Mouse (Mus musculus) liver, adult 2 months (tissue): Measurements from ENCODE around the gene Cox20. TPM values are rescaled to one million over a fixed set of nuclear protein-coding genes. Genes with fewer than 3 reads are reported as not detected.

Experiments
- DNase-seq: peaks from one replicate; pipeline ENCODE4 v3.0.0-alpha.2; 2011; ENCODE audit warnings: low read depth, low spot score; ENCODE audit errors: extremely low read depth
- H3K27ac ChIP-seq: fragments of 200-500 bp; replicated peaks from 2 replicates; pipeline ENCODE4 v1.5.1; 2012; ENCODE audit warnings: low read depth, mild to moderate bottlenecking, control low read depth, inconsistent platforms, low read length; ENCODE audit not compliant: insufficient read depth
- H3K27me3 ChIP-seq: fragments of 200-500 bp; 2 replicates; pipeline ENCODE4 v1.6.1; 2012; ENCODE audit warnings: mild to moderate bottlenecking, moderate library complexity, low read length, inconsistent platforms; ENCODE audit not compliant: control insufficient read depth, insufficient read depth
- H3K36me3 ChIP-seq: fragments of 200-500 bp; 2 replicates; pipeline ENCODE4 v1.6.1; 2012; ENCODE audit warnings: low read length, inconsistent platforms; ENCODE audit not compliant: control insufficient read depth, insufficient read depth
- H3K4me1 ChIP-seq: fragments of 200-500 bp; 2 replicates; pipeline ENCODE4 v1.6.1; 2011; ENCODE audit warnings: low read length; ENCODE audit not compliant: control insufficient read depth, insufficient read depth
- H3K4me3 ChIP-seq: fragments of 200-500 bp; 2 replicates; pipeline ENCODE4 v1.5.1; 2011; ENCODE audit warnings: low read depth, mild to moderate bottlenecking, control low read depth, low read length, moderate library complexity; ENCODE audit not compliant: insufficient read depth
- H3K79me2 ChIP-seq: fragments of 200-500 bp; 2 replicates; pipeline ENCODE4 v1.6.1; 2012; ENCODE audit warnings: inconsistent platforms, mild to moderate bottlenecking, low read length, moderate library complexity; ENCODE audit not compliant: control insufficient read depth, insufficient read depth
- H3K9ac ChIP-seq: fragments of 200-500 bp; 2 replicates; pipeline ENCODE4 v1.6.1; 2012; ENCODE audit warnings: low read depth, mild to moderate bottlenecking, control low read depth, inconsistent platforms, low read length
- CTCF ChIP-seq: fragments of 200-500 bp; IDR thresholded peaks from 2 replicates; pipeline ENCODE4 v1.5.1; 2011; ENCODE audit warnings: low read depth, low read length, control low read depth
- POLR2A ChIP-seq: fragments of 200-500 bp; IDR thresholded peaks from 2 replicates; pipeline ENCODE4 v1.6.1; 2011; ENCODE audit warnings: low read length, control low read depth; ENCODE audit not compliant: insufficient read depth; ENCODE audit errors: extremely low read depth
- WGBS: fragments of 180-500 bp; shearing (Covaris S2); methylation state at CpG from one replicate; pipeline ENCODE4 v1.1.7; 2018; 5-methylcytosine and 5-hydroxymethylcytosine counted together
- polyA plus RNA-seq: library from polyadenylated mRNA; depleted of rRNA; stranded (reverse); fragments of >200 nt; gene quantifications from 2 replicates; pipeline ENCODE4 v1.2.3, GENCODE M21; 2012; rRNA removed
- total RNA-seq: library from RNA; depleted of rRNA; stranded (reverse); fragments of >200 nt; gene quantifications from 2 replicates; pipeline ENCODE4 v1.2.3, GENCODE M21; 2014; rRNA removed

Cox20 gene
- total and polyA plus RNA-seq, 2 experiments: 12.8 to 29.3 TPM

GRCm38 (mm10) chr1:178368548-178369271 lies 49.8 kb downstream of the Cox20 start:
- peaks cover 4% of the 10 kb centered on the region; the same call in 1 of the 2 replicates for H3K4me1 ChIP-seq
- H3K79me2 ChIP-seq: no peaks in the 10 kb centered on the region
- peak overlapping the region; percentile 50 for H3K4me3 ChIP-seq
- TF ChIP-seq CTCF (no peak), POLR2A (peak; percentile 73)
- DNase-seq: peak; percentile 81
- peak overlapping the region; percentile 88 for H3K27ac ChIP-seq
- peak overlapping the region; percentile 76 for H3K9ac ChIP-seq
- H3K36me3 ChIP-seq: no peaks in the 10 kb centered on the region
- no peaks in the 10 kb centered on the region for H3K27me3 ChIP-seq
- WGBS: 2% methylated on average over 36 of the region's 36 CpGs

- Histone ChIP-seq H3K9ac (peak overlapping the region; percentile 56), H3K79me2 (no peaks in the 10 kb centered on the region), H3K36me3 (no peaks in the 10 kb centered on the region), H3K4me1 (peaks cover 4% of the 10 kb centered on the region; the same call in 1 of the 2 replicates), H3K27ac (peak overlapping the region; percentile 88), H3K4me3 (peak overlapping the region; percentile 50), H3K27me3 (no peaks in the 10 kb centered on the region)
- under 1% methylated on average over 11 of the region's 11 CpGs for WGBS
- TF ChIP-seq POLR2A (no peak), CTCF (no peak)
- peak; percentile 95 for DNase-seq
Measured at GRCm38 (mm10) chr1:178369272-178369651, 50.3 kb downstream of the Cox20 start.

Other genes with a start within 250 kb of the Cox20 start
- 5.6 and 6.8 TPM in 2 replicates for gene Desi2, start 131.7 kb upstream of the Cox20 start, total RNA-seq
- gene Desi2, start 131.7 kb upstream of the Cox20 start, polyA plus RNA-seq: 7.2 and 7.7 TPM in 2 replicates
- 137 and 162 TPM in 2 replicates for gene Hnrnpu, start 18.7 kb downstream of the Cox20 start, total RNA-seq
- gene Hnrnpu, start 18.7 kb downstream of the Cox20 start, polyA plus RNA-seq: 32.6 and 33.0 TPM in 2 replicates
- gene Efcab2, start 87.0 kb downstream of the Cox20 start, total RNA-seq: 2.0 and 2.2 TPM in 2 replicates
- gene Efcab2, start 87.0 kb downstream of the Cox20 start, polyA plus RNA-seq: 0.29 and 0.46 TPM in 2 replicates
- 0.27 and 0.28 TPM in 2 replicates for gene Kif26b, start 210.0 kb downstream of the Cox20 start, total RNA-seq
- gene Kif26b, start 210.0 kb downstream of the Cox20 start, polyA plus RNA-seq: 0.10 and 0.15 TPM in 2 replicates